Mouse (Mus musculus) megakaryocyte, embryonic 14.5 days (primary cell): ENCODE measurements around the gene Mzf1. TPM values are rescaled to one million over a fixed set of nuclear protein-coding genes. Genes with fewer than 3 reads are reported as not detected.
A peak's percentile ranks its signal among the peaks of the same experiment; 100 is the strongest.

Experiments used
- H3K27me3 ChIP-seq: replicated peaks from 2 replicates; pipeline ENCODE3; 2012; ENCODE audit warnings: inconsistent platforms
- H3K36me3 ChIP-seq: replicated peaks from 2 replicates; pipeline ENCODE3; 2012; ENCODE audit warnings: low read length, inconsistent platforms, mixed read lengths
- H3K4me1 ChIP-seq: 2 replicates; pipeline ENCODE4 v1.6.1; 2012; ENCODE audit warnings: inconsistent platforms
- H3K4me3 ChIP-seq: replicated peaks from 2 replicates; pipeline ENCODE3; 2012; ENCODE audit warnings: moderate library complexity, mild to moderate bottlenecking, inconsistent platforms
- H3K9me3 ChIP-seq: 2 replicates; pipeline ENCODE4 v1.6.1; 2012; ENCODE audit warnings: inconsistent platforms
- FLI1 ChIP-seq: IDR thresholded peaks from 2 replicates; pipeline ENCODE4 v1.6.1; 2012; ENCODE audit warnings: low read length, inconsistent platforms, mixed read lengths
- GATA1 ChIP-seq: IDR thresholded peaks from 3 replicates; pipeline ENCODE4 v1.6.1; 2012; ENCODE audit warnings: mixed read lengths, low read length, inconsistent platforms, borderline replicate concordance
- polyA plus RNA-seq: library from polyadenylated mRNA; stranded (reverse); fragments of >175 nt; gene quantifications from 2 replicates; pipeline ENCODE4 v1.2.3, GENCODE M21; 2012; ENCODE audit warnings: low replicate concordance; ENCODE audit not compliant: insufficient read depth

Mzf1 gene
- polyA plus RNA-seq, 1 experiment: 1.6 TPM

GRCm38 (mm10) chr7:13006011-13006410 is 48.6 kb downstream of the Mzf1 start:
- Histone ChIP-seq H3K4me1 (peaks cover 42% of the 10 kb centered on the region), H3K4me3 (peak overlapping the region; percentile 50), H3K9me3 (no peaks in the 10 kb centered on the region), H3K27me3 (no peaks in the 10 kb centered on the region), H3K36me3 (peaks cover 44% of the 10 kb centered on the region)
- TF ChIP-seq FLI1: no peak
- TF ChIP-seq GATA1: no peak

DNA sequence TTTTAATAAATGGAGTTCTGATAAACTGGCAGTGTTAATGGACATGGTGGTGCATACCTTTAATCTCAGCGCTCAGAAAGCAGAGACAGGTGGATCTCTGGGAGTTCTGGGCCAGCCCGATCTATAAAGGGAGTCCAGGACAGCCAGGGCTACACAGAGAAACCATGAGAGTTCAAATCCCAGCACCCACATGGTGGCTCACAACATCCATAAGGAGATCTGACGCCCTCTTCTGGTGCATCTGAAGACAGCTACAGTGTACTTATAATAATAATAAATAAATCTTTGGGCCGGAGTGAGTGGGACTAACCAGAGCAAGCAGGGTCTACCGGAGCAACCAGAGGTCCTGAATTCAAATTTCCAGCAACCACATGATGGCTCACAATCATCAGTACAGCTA is 51.2 kb downstream of the Mzf1 start:
- peaks cover 21% of the 10 kb centered on the region for H3K4me1 ChIP-seq
- H3K27me3 ChIP-seq: no peaks in the 10 kb centered on the region
- no peak overlapping the region for H3K4me3 ChIP-seq
- TF ChIP-seq GATA1 (no peak), FLI1 (no peak)
- no peaks in the 10 kb centered on the region for H3K9me3 ChIP-seq
- H3K36me3 ChIP-seq: peaks cover 44% of the 10 kb centered on the region

DNA sequence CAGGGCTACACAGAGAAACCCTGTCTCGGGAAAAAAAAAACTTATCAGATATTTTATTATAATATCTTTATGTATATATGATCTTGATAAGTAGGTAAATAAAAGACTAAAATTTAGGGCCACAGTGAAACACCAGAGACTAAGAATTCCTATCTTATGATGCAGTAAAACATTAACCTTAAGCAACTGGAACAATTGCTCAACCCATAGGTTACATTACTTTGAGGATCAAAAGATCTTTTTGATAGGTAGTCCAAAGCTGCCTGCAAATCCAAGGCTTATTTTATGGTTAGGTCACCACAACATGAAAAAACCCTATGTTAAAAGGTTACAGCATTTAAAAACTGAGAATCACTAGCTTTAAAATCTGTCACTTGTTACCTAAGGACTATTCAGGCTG is 53.0 kb downstream of the Mzf1 start:
- Histone ChIP-seq H3K36me3 (peaks cover 26% of the 10 kb centered on the region), H3K9me3 (no peaks in the 10 kb centered on the region), H3K4me3 (no peak overlapping the region), H3K27me3 (peaks cover 7% of the 10 kb centered on the region), H3K4me1 (peaks cover 7% of the 10 kb centered on the region)
- TF ChIP-seq GATA1 (no peak), FLI1 (no peak)

DNA sequence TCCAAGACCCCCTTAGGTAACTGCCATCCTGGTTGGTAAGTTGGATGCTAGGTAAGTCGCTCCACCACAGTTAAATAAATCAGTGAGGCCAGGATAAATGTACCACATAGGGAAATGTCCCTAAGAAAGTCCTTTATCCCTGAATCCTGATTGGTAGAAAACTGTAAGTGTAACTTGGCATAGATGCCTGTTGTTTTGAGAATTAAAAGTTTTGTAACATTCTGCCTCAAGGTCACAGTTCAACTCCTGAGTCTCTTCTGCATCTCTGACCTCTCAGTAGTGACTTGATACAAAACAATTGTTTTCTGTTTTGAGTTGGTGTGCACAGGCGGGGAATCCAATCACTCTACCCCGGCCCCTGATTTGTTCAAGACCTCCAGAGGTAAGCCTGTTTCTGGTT is 55.7 kb downstream of the Mzf1 start, which contains the start of gene Trim28:
Trim28 (plus strand) TSS at position 264 of the 400 bp plus-strand sequence.
- H3K27me3 ChIP-seq: peaks cover 10% of the 10 kb centered on the region
- peaks cover 1% of the 10 kb centered on the region for H3K36me3 ChIP-seq
- no peaks in the 10 kb centered on the region for H3K4me1 ChIP-seq
- TF ChIP-seq FLI1: no peak
- no peaks in the 10 kb centered on the region for H3K9me3 ChIP-seq
- H3K4me3 ChIP-seq: no peak within 1 kb of the TSS

GRCm38 (mm10) chr7:12998053-12998452 is 56.5 kb downstream of the Mzf1 start, which contains the start of gene Slc27a5:
Gene Slc27a5 (minus strand): TSS chr7:12998192.
- H3K9me3 ChIP-seq: no peaks in the 10 kb centered on the region
- no peak within 1 kb of the TSS for H3K4me3 ChIP-seq
- no peak for TF ChIP-seq FLI1
- TF ChIP-seq GATA1: no peak
- H3K36me3 ChIP-seq: no peaks in the 10 kb centered on the region
- peaks cover 10% of the 10 kb centered on the region for H3K27me3 ChIP-seq
- no peaks in the 10 kb centered on the region for H3K4me1 ChIP-seq

- Histone ChIP-seq H3K27me3 (peaks cover 10% of the 10 kb centered on the region), H3K36me3 (no peaks in the 10 kb centered on the region), H3K4me1 (no peaks in the 10 kb centered on the region), H3K9me3 (no peaks in the 10 kb centered on the region), H3K4me3 (no peak overlapping the region)
- TF ChIP-seq GATA1: no peak
- TF ChIP-seq FLI1: no peak
Observed at GRCm38 (mm10) chr7:12997230-12997629, 57.3 kb downstream of the Mzf1 start.

- H3K9me3 ChIP-seq: no peaks in the 10 kb centered on the region
- no peaks in the 10 kb centered on the region for H3K36me3 ChIP-seq
- H3K27me3 ChIP-seq: peaks cover 13% of the 10 kb centered on the region
- H3K4me3 ChIP-seq: no peak overlapping the region
- TF ChIP-seq GATA1: no peak
- TF ChIP-seq FLI1: no peak
- H3K4me1 ChIP-seq: no peaks in the 10 kb centered on the region
Observed at GRCm38 (mm10) chr7:12995862-12996261, 58.7 kb downstream of the Mzf1 start.

DNA sequence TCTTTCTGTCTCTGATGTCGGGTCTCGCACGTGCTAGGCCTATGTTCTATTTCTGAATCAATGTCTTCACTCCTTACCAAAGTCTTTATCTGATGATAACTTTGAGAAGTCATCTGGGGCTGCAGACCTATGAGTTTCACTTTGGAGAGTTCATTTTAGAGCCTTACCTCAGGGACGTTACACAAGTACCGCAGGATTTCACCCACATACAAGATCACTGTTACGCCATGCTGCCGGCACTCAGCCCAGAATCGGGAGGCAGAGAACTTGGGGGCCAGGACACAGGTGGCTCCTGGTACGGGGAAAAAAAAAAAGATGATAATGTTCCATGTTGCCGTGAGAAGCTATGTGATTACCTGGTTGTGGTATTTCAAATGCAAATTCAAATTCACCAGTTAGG is 61.4 kb downstream of the Mzf1 start:
- Histone ChIP-seq H3K4me3 (no peak overlapping the region), H3K4me1 (no peaks in the 10 kb centered on the region; the same call in 1 of the 2 replicates)
- TF ChIP-seq GATA1: no peak
- TF ChIP-seq FLI1: no peak

More for the DNA sequence above, 61.4 kb downstream of the Mzf1 start:
- Histone ChIP-seq H3K36me3 (no peaks in the 10 kb centered on the region), H3K9me3 (no peaks in the 10 kb centered on the region), H3K27me3 (peaks cover 16% of the 10 kb centered on the region)

Other genes starting within 250 kb of the Mzf1 start
- not detected in 2 replicates for gene Zfp329, start 235.9 kb downstream of the Mzf1 start, polyA plus RNA-seq
- gene Zfp110, start 220.0 kb downstream of the Mzf1 start, polyA plus RNA-seq: 0.65 TPM in 1 of 2 replicates, not detected in the other
- 0.25 TPM in 1 of 2 replicates, not detected in the other for gene Zfp128, start 173.6 kb downstream of the Mzf1 start, polyA plus RNA-seq
- 1.4 and 1.5 TPM in 2 replicates for gene Zscan22, start 156.9 kb downstream of the Mzf1 start, polyA plus RNA-seq
- gene Rps5, start 132.5 kb downstream of the Mzf1 start, polyA plus RNA-seq: 434 and 3,041 TPM in 2 replicates
- gene Rnf225, start 127.3 kb downstream of the Mzf1 start, polyA plus RNA-seq: 1.5 and 2.4 TPM in 2 replicates
- gene Zfp324, start 88.9 kb downstream of the Mzf1 start, polyA plus RNA-seq: 1.9 and 2.1 TPM in 2 replicates
- 1.7 and 3.2 TPM in 2 replicates for gene Zfp446, start 76.9 kb downstream of the Mzf1 start, polyA plus RNA-seq
- not detected in 2 replicates for gene Slc27a5, start 56.6 kb downstream of the Mzf1 start, polyA plus RNA-seq
- 55.5 and 236 TPM in 2 replicates for gene Trim28, start 55.6 kb downstream of the Mzf1 start, polyA plus RNA-seq
- gene Zbtb45, start 44.7 kb downstream of the Mzf1 start, polyA plus RNA-seq: 52.8 and 179 TPM in 2 replicates
- 404 and 592 TPM in 2 replicates for gene Chmp2a, start 20.0 kb downstream of the Mzf1 start, polyA plus RNA-seq
- gene Ube2m, start 16.5 kb downstream of the Mzf1 start, polyA plus RNA-seq: 283 and 366 TPM in 2 replicates
- gene Vmn1r85, start 40.4 kb upstream of the Mzf1 start, polyA plus RNA-seq: 0.26 TPM in 1 of 2 replicates, not detected in the other
- gene Vmn1r86, start 65.2 kb upstream of the Mzf1 start, polyA plus RNA-seq: not detected in 2 replicates
- gene Vmn1r87, start 85.4 kb upstream of the Mzf1 start, polyA plus RNA-seq: not detected in 2 replicates
- gene Vmn1r88, start 104.8 kb upstream of the Mzf1 start, polyA plus RNA-seq: 0.10 and 0.18 TPM in 2 replicates
- gene Vmn1r89, start 158.3 kb upstream of the Mzf1 start, polyA plus RNA-seq: 0.02 TPM in 1 of 2 replicates, not detected in the other
- 17.7 and 19.6 TPM in 2 replicates for gene Lig1, start 222.5 kb upstream of the Mzf1 start, polyA plus RNA-seq
- gene Zswim9, start 224.0 kb upstream of the Mzf1 start, polyA plus RNA-seq: 1.1 TPM in 1 of 2 replicates, not detected in the other